Mouse (Mus musculus) erythroblast, embryonic 14.5 days (primary cell): ENCODE measurements at regions not wholly inside any gene's neighbourhood (a gene's known extent, or its start where the extent isn't known, plus 50 kb on each side); places are given as distances from the start of the nearest gene placed in this dataset.

Experiments
- H3K27me3 ChIP-seq: 2 replicates; pipeline ENCODE4 v1.6.1; 2012; ENCODE audit warnings: inconsistent platforms; ENCODE audit not compliant: control insufficient read depth
- H3K36me3 ChIP-seq: 2 replicates; pipeline ENCODE4 v1.6.1; 2012; ENCODE audit warnings: mild to moderate bottlenecking, inconsistent platforms; ENCODE audit not compliant: control insufficient read depth
- H3K4me1 ChIP-seq: 2 replicates; pipeline ENCODE4 v1.6.1; 2012; ENCODE audit warnings: inconsistent platforms; ENCODE audit not compliant: control insufficient read depth
- H3K4me3 ChIP-seq: replicated peaks from 2 replicates; pipeline ENCODE3; 2012; ENCODE audit warnings: moderate library complexity, mild to moderate bottlenecking, inconsistent platforms
- H3K9me3 ChIP-seq: 2 replicates; pipeline ENCODE4 v1.6.1; 2012; ENCODE audit warnings: low read length, inconsistent platforms, mixed read lengths; ENCODE audit not compliant: control insufficient read depth
- GATA1 ChIP-seq: IDR thresholded peaks from 2 replicates; pipeline ENCODE4 v1.6.1; 2012; ENCODE audit warnings: low read length, inconsistent platforms, mixed read lengths
- TAL1 ChIP-seq: IDR thresholded peaks from 3 replicates; pipeline ENCODE4 v1.6.1; 2012; ENCODE audit warnings: low read length, inconsistent platforms, mixed read lengths

DNA sequence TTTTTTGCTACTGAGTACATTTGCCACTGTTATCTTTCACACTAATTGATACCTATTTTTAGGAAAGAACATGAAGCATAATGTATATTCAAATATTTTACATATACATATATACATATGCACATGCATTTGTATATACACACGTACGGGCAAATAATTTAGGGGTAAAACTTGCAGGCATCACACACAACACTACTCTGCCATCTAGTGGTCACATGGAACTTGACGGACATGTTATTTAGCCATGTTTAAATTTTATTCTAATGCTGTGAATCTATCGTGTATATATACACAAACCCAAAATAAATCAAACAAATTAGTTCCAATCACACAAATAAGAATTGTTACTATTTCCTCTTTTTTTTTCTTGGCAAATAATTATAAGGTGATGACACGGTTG, 466.5 kb downstream of the Kcnj2 start:
- Histone ChIP-seq H3K36me3 (no peaks in the 10 kb centered on the region), H3K9me3 (no peaks in the 10 kb centered on the region), H3K27me3 (no peaks in the 10 kb centered on the region), H3K4me1 (no peaks in the 10 kb centered on the region), H3K4me3 (no peak overlapping the region)
- no peak for TF ChIP-seq GATA1
- TF ChIP-seq TAL1, result no peak

DNA sequence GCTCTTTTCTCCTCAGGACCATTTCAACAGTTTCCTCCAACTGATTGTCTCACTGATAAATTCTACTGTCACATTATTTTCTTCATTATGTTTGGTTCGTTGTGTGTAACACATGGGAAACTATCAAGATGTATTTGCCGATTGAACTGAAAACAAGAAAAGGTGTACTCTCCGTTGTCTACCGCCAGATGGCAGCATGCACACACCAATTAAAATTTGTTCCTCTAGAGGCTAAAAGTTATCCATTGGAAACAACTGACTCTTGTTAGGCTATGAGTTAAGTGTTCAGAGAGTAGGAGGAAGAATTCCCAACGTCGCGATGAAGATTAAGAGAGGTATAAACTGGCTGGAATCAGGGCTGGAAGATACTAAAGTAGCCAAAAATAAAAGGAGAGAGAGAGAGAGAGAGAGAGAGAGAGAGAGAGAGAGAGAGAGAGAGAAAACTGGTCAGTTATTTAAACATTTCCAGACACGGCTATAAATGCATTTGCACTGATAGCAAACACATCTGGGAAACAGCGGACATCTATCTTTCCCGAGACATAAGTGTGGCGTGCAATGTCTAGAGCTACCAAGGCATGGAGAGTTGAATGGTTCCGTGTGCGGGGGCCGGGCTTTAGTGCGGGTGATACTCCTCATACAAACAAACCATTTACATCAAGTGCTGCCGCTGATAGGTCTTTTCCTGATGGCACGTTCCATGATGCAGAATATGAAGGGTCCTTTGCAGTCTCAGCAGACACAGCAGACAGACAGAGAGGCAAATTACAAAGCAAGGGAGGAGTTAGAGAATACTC, 470.3 kb downstream of the Kcnj2 start:
- Histone ChIP-seq H3K4me1 (no peaks in the 10 kb centered on the region), H3K9me3 (no peaks in the 10 kb centered on the region), H3K36me3 (no peaks in the 10 kb centered on the region), H3K27me3 (no peaks in the 10 kb centered on the region), H3K4me3 (no peak overlapping the region)
- no peak for TF ChIP-seq TAL1
- TF ChIP-seq GATA1, result no peak

DNA sequence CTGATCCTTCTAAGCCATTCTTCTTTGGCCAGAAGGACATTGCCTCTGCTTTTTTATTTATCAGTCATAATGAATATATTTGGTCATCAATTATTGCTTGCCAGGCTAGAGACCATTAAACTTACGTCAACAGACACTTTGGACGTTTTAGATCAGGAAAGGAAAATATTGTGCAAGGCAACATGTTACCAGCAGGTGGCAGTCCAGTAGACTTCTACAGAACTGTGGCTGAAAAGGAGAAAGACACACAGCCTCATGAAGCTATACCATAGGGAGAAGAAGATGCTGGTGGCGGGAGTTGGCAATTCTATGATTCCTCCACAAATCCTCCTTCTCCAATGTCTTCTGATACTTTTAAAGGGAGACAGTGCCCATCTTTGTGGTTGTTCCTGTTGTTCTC, 471.7 kb downstream of the Kcnj2 start:
- H3K9me3 ChIP-seq, result no peaks in the 10 kb centered on the region
- no peaks in the 10 kb centered on the region for H3K27me3 ChIP-seq
- H3K36me3 ChIP-seq, result no peaks in the 10 kb centered on the region
- no peaks in the 10 kb centered on the region for H3K4me1 ChIP-seq
- H3K4me3 ChIP-seq, result no peak overlapping the region
- no peak for TF ChIP-seq TAL1
- TF ChIP-seq GATA1, result no peak

DNA sequence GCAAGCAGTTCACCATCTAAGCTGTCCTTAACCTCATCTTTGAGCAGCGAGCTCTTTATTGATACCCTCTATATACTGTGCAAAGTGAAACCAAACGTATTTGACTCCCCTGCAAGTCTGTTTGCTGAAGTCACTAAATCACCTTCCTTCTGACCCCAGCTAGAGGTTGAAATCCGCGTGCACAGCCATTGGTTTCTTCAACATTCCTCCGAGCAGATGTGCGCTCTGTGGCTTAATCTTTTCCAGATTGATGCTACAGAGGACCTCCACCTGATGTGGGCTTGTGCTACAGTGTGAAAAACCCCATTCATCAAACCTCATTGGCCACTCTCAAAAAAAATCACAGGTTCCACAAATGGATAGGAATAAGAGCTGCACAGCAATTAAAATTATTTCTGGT, 474.0 kb downstream of the Kcnj2 start:
- Histone ChIP-seq H3K27me3 (no peaks in the 10 kb centered on the region), H3K36me3 (no peaks in the 10 kb centered on the region), H3K4me3 (no peak overlapping the region), H3K9me3 (no peaks in the 10 kb centered on the region), H3K4me1 (no peaks in the 10 kb centered on the region)
- TF ChIP-seq TAL1, result no peak
- no peak for TF ChIP-seq GATA1

DNA sequence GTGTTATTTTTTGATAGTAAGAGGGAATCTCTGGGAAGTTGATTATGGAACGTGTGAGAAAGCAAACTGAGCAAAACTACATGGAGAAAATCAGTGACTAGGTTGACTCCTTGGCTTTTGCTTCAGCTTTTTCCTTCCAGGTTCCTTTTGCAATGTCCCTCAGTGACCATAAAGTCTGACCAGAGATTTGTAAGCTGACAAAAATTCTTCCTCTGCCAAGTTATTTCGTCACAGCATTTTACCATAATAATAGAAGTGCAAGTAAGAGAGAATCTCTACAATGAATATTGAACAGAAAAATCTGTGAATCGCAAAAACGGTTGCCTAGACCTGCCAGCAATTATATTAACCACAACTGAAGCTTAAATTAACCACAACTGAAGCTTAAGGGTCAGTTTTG, 479.3 kb downstream of the Kcnj2 start:
- TF ChIP-seq TAL1 (no peak), GATA1 (no peak)
- no peaks in the 10 kb centered on the region for H3K27me3 ChIP-seq

DNA sequence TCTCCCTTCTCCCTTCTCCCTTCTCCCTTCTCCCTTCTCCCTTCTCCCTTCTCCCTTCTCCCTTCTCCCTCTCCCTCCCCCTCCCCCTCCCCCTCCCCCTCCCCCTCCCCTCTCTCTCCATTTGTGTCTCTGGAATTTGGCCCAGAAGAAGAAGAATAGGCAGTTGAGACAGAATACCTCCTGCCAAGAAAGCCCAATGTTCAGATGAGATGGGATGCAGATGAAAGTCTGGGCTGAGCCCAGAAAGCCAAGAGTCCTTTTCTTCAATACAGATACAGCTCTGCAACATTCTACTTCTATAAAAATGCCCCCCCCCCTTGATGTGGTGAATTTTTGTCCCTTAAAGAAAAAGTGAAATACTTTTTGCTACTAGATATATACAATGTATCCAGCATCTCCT, 489.2 kb downstream of the Kcnj2 start:
- Histone ChIP-seq H3K9me3 (0 out of 2 replicates have a peak, but pooled peaks cover 2% of the 10 kb centered on the region), H3K36me3 (no peaks in the 10 kb centered on the region), H3K4me1 (no peaks in the 10 kb centered on the region), H3K4me3 (no peak overlapping the region), H3K27me3 (no peaks in the 10 kb centered on the region)
- TF ChIP-seq TAL1, result no peak
- TF ChIP-seq GATA1, result no peak

More for the DNA sequence above, 479.3 kb downstream of the Kcnj2 start:
- no peaks in the 10 kb centered on the region for H3K36me3 ChIP-seq
- H3K9me3 ChIP-seq, result no peaks in the 10 kb centered on the region
- H3K4me3 ChIP-seq, result no peak overlapping the region
- no peaks in the 10 kb centered on the region for H3K4me1 ChIP-seq

DNA sequence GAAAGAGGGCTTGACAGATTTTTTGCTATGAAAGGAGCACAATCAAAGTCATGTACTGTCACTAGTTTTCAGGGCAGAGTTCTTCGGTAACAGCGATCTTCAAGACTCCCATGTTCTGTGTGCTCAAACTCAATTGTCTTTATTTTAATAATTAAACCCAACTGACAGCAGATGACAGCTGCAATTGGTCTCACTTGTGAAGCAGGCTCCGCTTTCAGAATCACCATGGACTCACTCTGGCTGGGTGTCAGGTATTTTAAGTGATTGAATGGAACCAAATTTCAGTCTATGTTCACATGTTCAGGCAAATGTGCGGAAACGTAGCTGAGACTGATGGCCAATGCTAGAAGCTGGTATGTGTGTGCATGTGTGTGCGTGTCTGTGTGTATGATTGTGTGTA, 489.7 kb downstream of the Kcnj2 start:
- Histone ChIP-seq H3K9me3 (0 out of 2 replicates have a peak, but pooled peaks cover 2% of the 10 kb centered on the region), H3K4me1 (no peaks in the 10 kb centered on the region), H3K36me3 (no peaks in the 10 kb centered on the region), H3K27me3 (no peaks in the 10 kb centered on the region), H3K4me3 (no peak overlapping the region)
- TF ChIP-seq GATA1 (no peak), TAL1 (no peak)

DNA sequence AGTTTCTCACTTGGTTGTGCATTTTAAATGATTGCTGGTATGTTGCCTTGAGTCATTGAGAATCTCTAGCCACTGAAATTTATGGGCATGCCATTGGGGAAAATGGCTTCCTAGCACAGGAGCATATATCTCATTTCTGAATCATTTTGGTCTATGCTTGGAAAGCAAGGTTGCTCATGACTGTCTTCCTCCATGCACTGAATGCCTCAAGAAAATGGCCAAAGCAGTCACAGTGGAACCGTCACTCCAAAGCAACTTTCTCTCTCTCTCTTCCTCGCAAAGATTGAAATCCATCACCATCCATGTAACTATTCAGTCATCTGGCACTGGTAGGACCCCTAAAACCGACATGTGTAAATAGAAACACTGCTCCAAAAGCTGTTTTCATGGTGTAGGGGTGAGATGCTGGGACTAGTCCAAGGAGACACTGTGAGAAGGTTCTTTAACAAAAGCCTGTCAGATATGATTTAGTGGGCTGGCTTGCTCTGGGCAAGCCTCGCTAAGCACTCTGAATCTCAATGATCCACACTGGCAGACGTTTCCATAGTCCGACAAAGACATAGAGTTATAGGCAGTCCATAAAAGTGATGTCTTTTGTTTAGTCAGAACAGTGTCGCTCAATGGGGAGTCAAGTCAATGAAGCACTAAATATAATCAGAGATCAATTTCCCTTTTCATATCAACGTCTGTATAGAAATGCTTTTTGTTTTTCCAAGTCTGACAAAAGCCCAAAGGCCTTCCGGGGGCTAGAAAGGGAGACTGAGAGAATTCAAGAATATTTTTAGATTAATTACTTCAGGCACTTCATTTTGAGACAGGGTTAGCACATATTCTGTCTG, 492.6 kb downstream of the Kcnj2 start:
- Histone ChIP-seq H3K36me3 (no peaks in the 10 kb centered on the region), H3K4me3 (no peak overlapping the region), H3K27me3 (no peaks in the 10 kb centered on the region), H3K4me1 (no peaks in the 10 kb centered on the region), H3K9me3 (no peaks in the 10 kb centered on the region)
- TF ChIP-seq TAL1, result no peak
- TF ChIP-seq GATA1, result no peak

DNA sequence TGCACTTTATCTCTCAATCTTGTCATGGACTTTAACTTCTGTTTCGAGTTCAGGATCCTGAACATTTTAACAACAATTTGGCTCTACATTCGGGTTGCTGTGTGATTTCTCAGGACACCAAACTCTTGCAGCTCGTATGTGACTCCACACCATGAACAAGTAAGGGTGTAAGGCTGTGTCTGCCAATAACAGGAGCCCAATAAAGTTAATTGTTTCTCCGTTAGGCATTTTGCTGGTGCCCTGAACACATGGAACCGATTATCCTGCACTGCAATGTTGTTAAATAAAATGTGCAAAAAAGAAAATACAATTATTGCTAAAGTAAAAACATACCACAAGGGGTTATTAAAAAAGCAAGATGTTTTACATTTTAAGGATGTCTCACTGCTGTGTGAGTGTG, 497.2 kb downstream of the Kcnj2 start:
- no peak overlapping the region for H3K4me3 ChIP-seq
- H3K36me3 ChIP-seq, result no peaks in the 10 kb centered on the region
- no peaks in the 10 kb centered on the region for H3K27me3 ChIP-seq
- TF ChIP-seq GATA1, result no peak
- no peak for TF ChIP-seq TAL1
- H3K4me1 ChIP-seq, result no peaks in the 10 kb centered on the region
- H3K9me3 ChIP-seq, result no peaks in the 10 kb centered on the region
